ENCODE assay signal across 8 mouse cellular contexts in genomic region chr17:70848511-70849398, GRCm38 (mm10). TPM values are rescaled to one million over a fixed set of nuclear protein-coding genes. Genes with fewer than 3 reads are reported as not detected.
DNase-seq lines count a peak whose midpoint lies in the region; ATAC-seq and TF ChIP-seq lines count a peak whose summit lies in the region.

No protein-coding gene starts in this region.

- H3K4me1 ChIP-seq in megakaryocyte, embryonic 14.5 days: peaks cover 55% of the 10 kb centered on the region
- 0 out of 2 replicates have a peak, but pooled peaks cover 4% of the 10 kb centered on the region for H3K4me1 ChIP-seq in limb, embryonic 11.5 days (ENCODE audit: control insufficient read depth, insufficient read depth, low read length)
- H3K4me1 ChIP-seq in midbrain, embryonic 12.5 days: peaks cover 32% of the 10 kb centered on the region
- H3K4me1 ChIP-seq in testis, adult 2 months (ENCODE audit: control insufficient read depth, insufficient read depth, low read length): peaks cover 27% of the 10 kb centered on the region

- TF ChIP-seq CTCF in testis, adult 2 months (IDR thresholded peaks at IDR 0.05; ENCODE audit: control insufficient read depth, insufficient read depth, insufficient replicate concordance, low read depth, low read length): no peak

- peak overlapping the region; percentile 99 for H3K27ac ChIP-seq in limb, embryonic 11.5 days (replicated peaks; ENCODE audit: low read depth, low read length)
- H3K27ac ChIP-seq in midbrain, embryonic 12.5 days (replicated peaks): peak overlapping the region; percentile 91
- peak overlapping the region; percentile 97 for H3K27ac ChIP-seq in testis, adult 2 months (ENCODE audit: control insufficient read depth, insufficient read depth, low read depth, low read length)

- peak; percentile 75 to 79 for DNase-seq in heart, postnatal 10 days
- DNase-seq in limb, embryonic 11.5 days (ENCODE audit: low spot score): peak; percentile 76

- no peak for ATAC-seq in megakaryocyte, adult 5-6 weeks (ENCODE audit: poor library complexity, severe bottlenecking)
- 0 out of 2 replicates have a peak, but pooled peaks have one; percentile 22 for ATAC-seq in erythroblast, adult 5-6 weeks (replicated peaks; ENCODE audit: low FRiP score, poor library complexity, severe bottlenecking)
- peak; percentile 14 for ATAC-seq in limb, embryonic 11.5 days (ENCODE audit: insufficient number of reproducible peaks, low FRiP score, low TSS enrichment, low read depth)
- ATAC-seq in midbrain, embryonic 12.5 days (ENCODE audit: low FRiP score, low read depth): peak; percentile 5
- ATAC-seq in activated CD4-positive, CD25-positive, alpha-beta regulatory T cell, adult 4 months: no peak

- peak overlapping the region; percentile 96 for H3K4me3 ChIP-seq in megakaryocyte, embryonic 14.5 days (replicated peaks)
- H3K4me3 ChIP-seq in limb, embryonic 11.5 days (ENCODE audit: low read depth, low read length): peak overlapping the region; percentile 61
- peak overlapping the region; percentile 70 for H3K4me3 ChIP-seq in midbrain, embryonic 12.5 days
- peak overlapping the region; percentile 95 for H3K4me3 ChIP-seq in testis, adult 2 months (ENCODE audit: control insufficient read depth, low read depth, low read length)

- no peaks in the 10 kb centered on the region for H3K9me3 ChIP-seq in megakaryocyte, embryonic 14.5 days
- H3K9me3 ChIP-seq in limb, embryonic 11.5 days (ENCODE audit: control insufficient read depth, low read length): no peaks in the 10 kb centered on the region
- H3K9me3 ChIP-seq in midbrain, embryonic 12.5 days: no peaks in the 10 kb centered on the region

- TF ChIP-seq POLR2A in testis, adult 2 months (IDR thresholded peaks at IDR 0.05; ENCODE audit: control insufficient read depth, low read depth, low read length): peak; percentile 19; the same call in 1 of the 2 replicates

- WGBS in limb, embryonic 11.5 days: under 1% methylated on average over 23 of the region's 23 CpGs
- under 1% methylated on average over 23 of the region's 23 CpGs for WGBS in midbrain, embryonic 12.5 days

- H3K9ac ChIP-seq in limb, embryonic 11.5 days (ENCODE audit: low read length): peak overlapping the region; percentile 86
- peak overlapping the region; percentile 73 for H3K9ac ChIP-seq in midbrain, embryonic 12.5 days (replicated peaks)

- intact Hi-C loops in heart, postnatal 10 days (cut with DNase I): loop anchor here (1.0 to 10.0 kb wide), 3 partner anchors 94 to 346 kb away; no protein-coding TSS in a partner anchor

- H3K27me3 ChIP-seq in megakaryocyte, embryonic 14.5 days (replicated peaks): peaks cover 37% of the 10 kb centered on the region
- no peaks in the 10 kb centered on the region for H3K27me3 ChIP-seq in limb, embryonic 11.5 days (ENCODE audit: control insufficient read depth, insufficient read depth, low read length)
- H3K27me3 ChIP-seq in midbrain, embryonic 12.5 days: peaks cover 11% of the 10 kb centered on the region; the same call in 1 of the 2 replicates
- H3K27me3 ChIP-seq in testis, adult 2 months (ENCODE audit: control insufficient read depth, insufficient read depth, low read length): no peaks in the 10 kb centered on the region

- H3K4me2 ChIP-seq in limb, embryonic 11.5 days (ENCODE audit: low read depth, severe bottlenecking): peak overlapping the region; percentile 94
- peak overlapping the region; percentile 90 for H3K4me2 ChIP-seq in midbrain, embryonic 12.5 days (replicated peaks)

- H3K36me3 ChIP-seq in megakaryocyte, embryonic 14.5 days (replicated peaks; ENCODE audit: low read length): peaks cover 8% of the 10 kb centered on the region
- H3K36me3 ChIP-seq in limb, embryonic 11.5 days (ENCODE audit: control insufficient read depth, insufficient read depth, low read length): peaks cover 3% of the 10 kb centered on the region; the same call in 1 of the 2 replicates
- peaks cover 20% of the 10 kb centered on the region for H3K36me3 ChIP-seq in midbrain, embryonic 12.5 days
- peaks cover 2% of the 10 kb centered on the region for H3K36me3 ChIP-seq in testis, adult 2 months (ENCODE audit: control insufficient read depth, insufficient read depth, low read length)

RNA-seq across cellular contexts. Expression of gene Tgif1, which starts 4.6 kb away (rescaled TPM):
- polyA plus RNA-seq in megakaryocyte, embryonic 14.5 days (2012; ENCODE audit: insufficient read depth, low replicate concordance): 1.7 and 4.9 TPM in 2 replicates
- total RNA-seq in megakaryocyte, adult 5-6 weeks (2015): 30.7 and 40.4 TPM in 2 replicates
- total RNA-seq in megakaryocyte, adult 5-6 weeks (2017): 15.8 and 21.6 TPM in 2 replicates
- 4.2 and 7.5 TPM in 2 replicates for total RNA-seq in erythroblast, adult 5-6 weeks (2015; ENCODE audit: low replicate concordance)
- 2.0 and 4.3 TPM in 2 replicates for total RNA-seq in erythroblast, adult 5-6 weeks (2017; ENCODE audit: low replicate concordance)
- 10 to 100 TPM; 11.1 TPM for total RNA-seq in heart, postnatal 10 days (2021)
- polyA plus RNA-seq in limb, embryonic 11.5 days (2014; fragmentation: Nextera tagmentation; extraction: Ambion mirVana): 102 and 106 TPM in 2 replicates
- polyA plus RNA-seq in midbrain, embryonic 12.5 days (2016; fragmentation: Nextera tagmentation; extraction: Ambion mirVana): 50.1 and 58.9 TPM in 2 replicates
- 47.5 and 50.9 TPM in 2 replicates for polyA plus RNA-seq in testis, adult 2 months (2012; rRNA removed)
- 10 to 100 TPM; 38.4 to 58.2 TPM for polyA plus RNA-seq in activated CD4-positive, CD25-positive, alpha-beta regulatory T cell, adult 4 months (2017; shearing (Covaris generic))

Comparison
In these comparisons a context has a peak if more than half of its experiments do, and no peak if none do; other contexts are left out.
1. ATAC-seq: peak in erythroblast, adult 5-6 weeks (single experiment), limb, embryonic 11.5 days (single experiment) and midbrain, embryonic 12.5 days (single experiment); none in megakaryocyte, adult 5-6 weeks (single experiment) and activated CD4-positive, CD25-positive, alpha-beta regulatory T cell, adult 4 months (single experiment).
2. Peak in every context shown above with its lines, with median percentiles within 50 percentile points of each other: H3K4me3 ChIP-seq and H3K27ac ChIP-seq.